Mouse (Mus musculus): ENCODE measurements at regions not wholly inside any gene's neighbourhood (a gene's known extent, or its start where the extent isn't known, plus 50 kb on each side); places are given as distances from the start of the nearest gene placed in this dataset.
A peak's percentile ranks its signal among the peaks of the same experiment; 100 is the strongest.

GRCm38 (mm10) chr12:105898580-105899293 is 111.3 kb upstream of the Vrk1 start:
- no peak for DNase-seq

DNA sequence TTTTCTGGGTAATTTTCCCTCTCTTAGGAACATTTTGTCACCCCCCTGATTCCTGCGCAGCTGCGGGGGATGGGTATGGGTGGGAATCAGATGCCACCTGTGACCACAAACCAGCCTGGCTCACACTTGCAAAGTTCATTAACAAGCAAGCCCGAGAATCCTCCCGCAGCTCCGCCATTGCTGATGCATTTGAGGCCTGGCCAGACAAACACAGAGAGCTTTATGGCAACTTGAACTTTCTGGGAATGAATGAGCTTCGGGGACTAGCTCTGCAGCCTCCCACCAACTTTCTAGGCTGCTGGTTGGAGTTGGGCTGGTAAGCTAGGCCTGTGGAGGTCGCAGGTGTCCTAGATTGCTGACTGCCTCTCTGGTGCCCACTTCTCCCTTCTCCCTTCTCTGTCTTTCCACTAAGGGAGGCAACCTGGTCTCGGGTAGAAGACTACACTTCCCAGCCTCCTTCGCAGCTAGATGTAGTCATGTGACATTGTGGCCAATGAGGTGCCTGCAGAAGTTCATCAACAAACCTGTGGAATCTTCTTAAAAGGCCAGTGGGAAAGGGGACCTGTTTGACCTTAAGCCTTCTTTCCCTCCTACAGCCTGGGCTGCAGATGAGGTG is 110.6 kb upstream of the Vrk1 start:
- DNase-seq, result no peak

DNA sequence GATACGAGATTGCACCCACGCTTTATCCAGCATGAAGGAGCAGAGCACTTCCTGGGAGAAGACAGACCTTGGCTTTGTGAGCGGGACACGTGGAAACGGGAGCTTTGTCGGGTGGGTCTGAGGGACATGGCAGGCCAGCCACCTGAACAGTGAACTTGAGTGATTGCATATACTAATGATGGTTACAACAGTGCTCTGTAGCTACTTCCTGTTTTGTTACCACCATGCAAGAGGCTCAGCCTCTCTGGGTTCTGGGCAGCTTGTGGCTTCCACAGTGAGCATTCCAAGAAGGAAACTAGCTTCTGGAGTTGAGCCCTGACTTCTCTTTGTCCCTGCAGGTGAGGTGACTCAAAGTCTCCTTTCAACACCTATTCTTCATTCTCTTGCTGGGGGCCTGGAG is 109.5 kb upstream of the Vrk1 start:
- DNase-seq, result no peak

DNA sequence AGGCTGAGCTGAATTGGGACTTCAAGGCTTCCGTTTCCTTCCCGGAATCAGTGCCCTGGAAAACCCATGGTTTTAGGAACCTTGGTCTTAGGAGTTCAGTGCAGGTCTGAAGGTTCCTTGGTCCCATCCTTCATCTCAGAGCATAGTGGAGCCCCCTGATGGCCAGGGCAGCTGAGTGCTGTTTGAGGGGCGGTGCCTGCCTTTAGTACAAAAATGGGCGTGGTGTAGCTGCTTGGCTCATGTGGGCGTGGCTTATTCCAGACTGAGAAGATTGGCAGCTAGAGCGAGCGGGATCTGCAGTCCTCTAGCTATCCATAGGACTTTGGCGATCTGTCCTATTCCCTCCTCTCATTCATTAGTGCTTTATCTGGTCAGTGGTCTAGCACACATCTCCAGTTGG is 107.0 kb upstream of the Vrk1 start:
- DNase-seq, result no peak

DNA sequence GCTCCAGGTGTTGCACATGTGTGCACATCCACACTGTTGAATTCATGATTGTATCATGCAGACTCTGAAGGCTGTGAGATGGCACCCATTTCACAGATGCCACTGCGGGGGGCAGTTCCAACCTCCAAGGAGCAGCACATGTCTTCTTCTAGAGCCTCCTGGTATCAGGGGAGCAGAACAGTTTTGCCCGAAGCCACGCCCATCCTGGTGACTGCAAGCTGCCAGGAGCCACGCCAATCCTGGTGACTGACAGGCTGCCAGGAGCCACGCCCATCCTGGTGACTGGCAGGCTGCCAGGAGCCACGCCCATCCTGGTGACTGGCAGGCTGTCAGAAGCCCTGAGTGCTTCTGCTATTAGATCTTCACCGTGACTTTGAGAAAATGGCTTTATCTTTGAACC is 103.4 kb upstream of the Vrk1 start:
- DNase-seq, result peak; percentile 22

- no peak for DNase-seq
These were observed 102.0 kb upstream of the Vrk1 start for GRCm38 (mm10) chr12:105907851-105908620.

DNA sequence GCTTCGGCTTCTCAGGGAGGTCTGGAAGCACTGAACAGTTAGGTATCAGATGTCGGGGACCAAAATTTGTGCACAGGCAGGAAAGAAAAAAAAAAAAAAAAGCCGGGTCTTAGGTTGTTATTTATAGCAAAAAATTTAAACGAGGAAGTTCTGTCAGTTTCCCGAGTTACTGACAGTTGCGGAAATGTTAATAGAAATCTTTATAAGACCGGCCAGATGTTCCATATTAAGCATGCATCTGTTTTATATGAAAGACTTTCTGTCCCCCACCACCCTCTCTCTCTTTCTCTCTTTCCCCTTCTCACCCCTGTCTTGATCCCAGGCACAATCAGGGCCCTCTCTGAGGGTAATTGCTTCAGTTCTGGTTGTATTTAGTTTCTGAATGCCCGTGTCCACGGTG is 98.5 kb upstream of the Vrk1 start:
- DNase-seq, result no peak

DNA sequence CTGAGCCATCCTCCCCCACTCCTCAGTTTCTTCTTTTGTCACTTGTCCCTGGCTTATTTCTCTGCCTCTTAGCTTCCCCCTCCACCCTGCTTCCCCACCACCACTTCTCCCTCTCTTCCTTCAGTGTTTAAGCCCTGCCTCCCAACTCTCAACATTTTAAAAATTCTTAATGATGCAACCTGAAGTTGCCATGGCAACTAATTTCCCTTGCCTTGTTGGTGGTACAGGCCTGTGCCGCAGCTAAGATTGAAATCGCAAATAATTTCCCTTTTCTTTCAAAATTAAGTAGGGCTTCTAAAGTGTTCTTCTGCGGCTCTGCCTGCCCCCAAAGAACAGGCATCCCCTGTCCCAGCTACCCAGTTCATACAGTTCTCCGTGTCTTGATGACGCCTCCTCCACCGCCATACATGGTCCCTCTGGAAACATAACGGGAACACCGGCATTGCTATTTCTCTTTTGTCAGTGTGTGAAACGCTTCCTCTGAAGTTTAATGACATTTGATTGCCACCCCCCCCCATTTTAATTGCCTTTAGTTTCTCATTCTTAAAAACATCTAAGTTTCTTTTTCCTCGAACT is 92.6 kb upstream of the Vrk1 start:
- no peak for DNase-seq

GRCm38 (mm10) chr12:105918775-105919174 is 91.3 kb upstream of the Vrk1 start:
- DNase-seq, result no peak

DNA sequence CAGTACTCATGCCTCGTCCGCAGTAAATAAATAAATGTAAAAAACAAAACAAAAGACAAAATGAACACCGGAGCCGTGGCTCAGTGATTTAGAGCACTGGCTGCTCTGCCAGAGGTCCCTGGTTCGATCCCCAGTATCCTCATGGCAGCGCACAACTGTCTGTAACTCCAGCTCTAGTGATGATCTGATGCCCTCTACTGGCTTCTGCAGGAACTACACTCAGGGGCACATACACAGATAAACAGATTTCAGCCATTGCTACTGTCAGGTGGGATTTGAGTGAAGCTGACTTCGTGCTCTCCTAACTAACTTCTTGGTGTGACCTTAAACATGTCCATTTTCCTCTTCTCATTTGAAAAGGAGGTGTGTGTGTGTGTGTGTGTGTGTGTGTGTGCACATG is 82.8 kb upstream of the Vrk1 start:
- DNase-seq, result no peak

DNA sequence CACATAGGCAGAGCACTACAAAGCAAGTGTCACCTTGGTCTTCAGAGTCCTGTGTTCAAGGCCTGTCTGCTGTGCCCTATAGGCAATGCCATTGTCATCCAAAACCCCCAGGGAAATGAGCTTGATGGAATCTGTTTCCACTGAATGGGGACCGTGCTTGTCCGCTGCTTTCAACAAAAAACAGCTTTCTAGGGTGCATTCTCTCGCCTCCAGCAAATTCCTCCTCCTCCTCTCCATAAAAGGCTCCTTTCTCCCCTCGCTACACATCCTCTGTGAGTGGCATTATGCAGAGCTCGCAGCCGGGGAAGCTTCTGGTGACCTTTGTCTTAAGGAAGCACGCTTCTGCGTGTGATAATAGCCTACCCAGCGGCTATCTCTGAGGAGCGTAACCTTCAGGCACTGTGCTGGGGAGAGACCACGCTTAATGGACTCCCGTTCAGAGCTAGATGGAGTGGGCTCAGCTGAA is 80.5 kb upstream of the Vrk1 start:
- no peak for DNase-seq

DNA sequence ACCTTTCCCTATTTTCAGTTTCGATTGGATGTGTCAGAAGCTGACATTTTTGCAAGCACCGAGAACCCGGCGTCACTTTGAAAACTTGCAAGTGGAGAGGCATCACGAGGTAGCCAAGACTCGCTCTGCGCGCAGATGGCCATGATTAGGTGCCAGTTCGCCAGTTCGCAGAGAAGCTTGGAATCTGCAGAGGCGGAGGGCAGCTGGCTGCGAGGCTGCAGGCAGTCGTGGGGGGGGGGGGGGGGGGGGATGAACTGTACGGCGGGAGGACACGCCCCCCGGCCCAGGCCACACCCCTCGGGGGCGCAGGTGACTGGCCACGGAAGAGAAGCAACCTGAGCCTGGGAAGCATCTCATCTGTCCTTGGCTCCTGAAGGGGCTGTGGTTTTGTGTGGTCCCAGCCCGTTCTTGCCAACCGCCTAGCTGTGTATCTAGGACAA is 74.6 kb upstream of the Vrk1 start:
- no peak for DNase-seq

DNA sequence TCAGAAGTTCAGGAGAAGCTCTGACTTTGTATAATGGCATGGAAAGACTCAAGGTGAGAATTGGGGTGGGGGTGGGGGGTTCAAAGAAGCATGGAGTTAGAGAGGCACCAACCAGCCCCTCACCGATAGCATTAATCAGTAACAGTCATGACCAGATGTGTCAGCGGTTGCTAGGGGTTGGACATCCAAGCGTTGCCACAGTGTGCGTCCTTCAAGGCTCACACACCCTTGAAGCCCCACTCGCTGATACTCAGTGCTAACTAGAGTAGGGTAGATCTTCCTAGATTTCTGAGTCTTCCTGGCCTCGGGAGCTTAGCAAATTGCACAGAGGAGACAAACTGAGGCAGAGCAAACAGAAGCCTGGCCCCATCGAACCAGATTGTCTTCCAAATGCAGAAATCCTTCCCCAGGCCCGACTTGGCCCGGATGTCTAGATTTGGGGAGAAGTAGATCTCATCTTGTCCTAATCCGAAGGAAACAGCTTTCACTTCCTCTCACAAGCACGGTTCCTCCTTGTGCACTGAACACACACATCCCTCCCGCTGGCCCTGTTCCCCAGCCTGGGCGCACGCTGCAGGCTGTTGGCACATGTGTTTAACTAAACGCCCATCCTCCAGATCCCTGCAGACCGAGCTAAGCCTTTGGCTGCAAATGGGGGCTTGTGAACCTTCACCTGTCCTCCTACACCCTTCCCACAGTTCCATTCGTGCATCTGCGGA is 73.1 kb upstream of the Vrk1 start:
- DNase-seq, result no peak

GRCm38 (mm10) chr12:105942136-105943076 is 67.6 kb upstream of the Vrk1 start:
- no peak for DNase-seq

DNA sequence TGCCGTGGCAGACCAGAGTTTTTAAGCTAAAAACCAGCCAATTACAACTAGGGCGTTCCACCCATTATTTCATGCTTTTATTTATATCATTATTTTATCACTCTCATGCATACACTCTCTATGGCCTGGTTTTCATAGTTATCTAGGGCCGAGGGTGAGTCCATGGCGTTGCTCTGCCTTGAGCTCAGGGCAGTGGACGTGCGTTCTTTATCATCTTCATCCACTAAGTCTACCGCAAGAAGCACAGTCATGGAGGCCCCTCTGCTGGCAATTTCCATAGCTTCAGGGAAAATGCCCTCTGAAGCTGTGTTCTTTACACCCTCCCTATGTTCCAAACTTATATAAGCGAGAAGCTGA is 67.0 kb upstream of the Vrk1 start:
- DNase-seq, result no peak

- no peak for DNase-seq
These were observed 62.7 kb upstream of the Vrk1 start for GRCm38 (mm10) chr12:105947332-105947731.

- no peak for DNase-seq
These were observed 61.7 kb upstream of the Vrk1 start for GRCm38 (mm10) chr12:105948322-105948721.

DNA sequence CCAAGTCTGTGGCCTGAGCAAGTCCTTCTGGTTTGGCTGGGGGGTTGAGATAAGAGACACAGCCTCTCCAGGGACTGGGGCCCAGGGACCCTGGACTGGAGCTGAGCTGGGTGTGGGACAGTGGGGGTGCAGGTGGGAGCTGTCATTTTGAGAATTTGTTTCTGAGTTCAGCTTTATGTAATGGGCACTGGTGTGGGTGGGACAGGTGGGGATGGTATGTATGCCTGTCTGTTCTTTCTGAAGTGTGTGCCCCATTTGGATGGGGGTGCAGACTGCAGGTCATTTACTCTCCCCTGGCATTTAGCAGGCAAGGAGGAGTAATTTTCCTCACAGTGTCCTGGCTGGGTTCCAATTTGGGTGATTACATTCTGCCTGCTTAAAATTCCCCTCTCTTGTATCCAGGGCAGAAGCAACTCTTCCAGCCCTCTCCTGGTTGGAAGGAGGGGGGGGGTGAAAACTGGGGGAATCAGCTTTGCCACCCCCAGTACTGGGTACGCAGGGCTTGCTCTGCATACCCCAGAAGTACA is 54.2 kb upstream of the Vrk1 start:
- peak; percentile 33 for DNase-seq

DNA sequence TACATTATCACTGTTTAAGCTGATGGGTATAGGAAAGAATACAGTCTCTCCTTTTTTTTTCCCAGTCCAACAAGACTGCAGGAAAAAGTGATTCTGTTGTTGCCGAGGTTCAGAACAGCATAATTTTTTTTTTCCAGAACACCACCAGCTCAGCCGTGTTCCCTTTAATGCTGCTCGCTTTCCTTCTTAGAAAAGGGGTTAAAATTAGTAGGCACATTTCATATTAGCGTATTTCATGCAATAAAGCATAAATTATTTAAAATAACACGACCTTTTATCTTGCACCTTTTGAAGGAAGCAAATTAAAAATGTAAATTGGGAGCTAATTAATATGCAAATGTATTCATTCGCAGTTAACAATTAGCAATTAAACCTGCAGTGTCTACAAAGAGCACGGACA is 50.3 kb upstream of the Vrk1 start:
- DNase-seq, result no peak

All from adrenal gland, postnatal 25 days (tissue).